Mouse (Mus musculus) midbrain, embryonic 16.5 days (tissue): Measurements from ENCODE around the gene Inpp5b. TPM values are rescaled to one million over a fixed set of nuclear protein-coding genes. Genes with fewer than 3 reads are reported as not detected.

ENCODE experiments used
- ATAC-seq: fragments of 200-750 bp; cut with Nextera tagmentation; 2 replicates; pipeline ENCODE4 v1.8.0; 2017; ENCODE audit warnings: moderate TSS enrichment
- H3K27ac ChIP-seq: fragments of 300-500 bp; sonication (generic); 2 replicates; pipeline ENCODE4 v1.5.1; 2014; ENCODE audit warnings: mild to moderate bottlenecking, low read length, mixed read lengths
- H3K27me3 ChIP-seq: fragments of 300-500 bp; sonication (generic); 2 replicates; pipeline ENCODE4 v1.6.1; 2014; ENCODE audit warnings: low read depth, low read length, mixed read lengths; ENCODE audit not compliant: control insufficient read depth, insufficient read depth
- H3K36me3 ChIP-seq: fragments of 300-500 bp; sonication (generic); 2 replicates; pipeline ENCODE4 v1.6.1; 2014; ENCODE audit warnings: mild to moderate bottlenecking, low read length, moderate library complexity, mixed read lengths; ENCODE audit not compliant: control insufficient read depth, insufficient read depth
- H3K4me1 ChIP-seq: fragments of 300-500 bp; sonication (generic); 2 replicates; pipeline ENCODE4 v1.6.1; 2014; ENCODE audit warnings: mild to moderate bottlenecking, low read length, mixed read lengths; ENCODE audit not compliant: control insufficient read depth, insufficient read depth
- H3K4me2 ChIP-seq: fragments of 300-500 bp; sonication (generic); 2 replicates; pipeline ENCODE4 v1.6.1; 2014; ENCODE audit warnings: mild to moderate bottlenecking, low read length, mixed read lengths
- H3K4me3 ChIP-seq: fragments of 300-500 bp; sonication (generic); 2 replicates; pipeline ENCODE4 v1.5.1; 2014; ENCODE audit warnings: low read depth, mild to moderate bottlenecking, low read length, moderate library complexity, mixed read lengths
- H3K9ac ChIP-seq: fragments of 300-500 bp; sonication (generic); 2 replicates; pipeline ENCODE4 v1.6.1; 2014; ENCODE audit warnings: low read depth, low read length, mixed read lengths
- H3K9me3 ChIP-seq: fragments of 300-500 bp; sonication (generic); replicated peaks from 2 replicates; pipeline ENCODE4 v1.6.1; 2014; ENCODE audit warnings: mild to moderate bottlenecking, low read length, mixed read lengths; ENCODE audit not compliant: control insufficient read depth, poor library complexity, severe bottlenecking
- WGBS: fragments of 180-500 bp; shearing (Covaris S2); extraction: QIAGEN DNeasy Blood & Tissue Kit; methylation state at CpG from one replicate; pipeline ENCODE4 v1.1.7; 2014; 5-methylcytosine and 5-hydroxymethylcytosine counted together
- polyA plus RNA-seq: library from polyadenylated mRNA; unstranded; fragments of >200 nt; fragmentation: Nextera tagmentation; extraction: Ambion mirVana; gene quantifications from 2 replicates; pipeline ENCODE4 v1.2.1, GENCODE M21; 2015

The Inpp5b gene
- polyA plus RNA-seq, 1 experiment from 2014 or later: 26.6 TPM

GRCm38 (mm10) chr4:124770624-124771023, 29.0 kb downstream of the Inpp5b start:
- WGBS: 83% methylated on average over 5 of the region's 5 CpGs
- Histone ChIP-seq H3K4me3 (no peak overlapping the region), H3K4me2 (no peak overlapping the region), H3K27ac (no peak overlapping the region), H3K9me3 (no peaks in the 10 kb centered on the region), H3K27me3 (no peaks in the 10 kb centered on the region), H3K9ac (no peak overlapping the region), H3K4me1 (no peaks in the 10 kb centered on the region), H3K36me3 (no peaks in the 10 kb centered on the region)
- no peak for ATAC-seq

- Histone ChIP-seq H3K27ac (no peak overlapping the region), H3K9ac (no peak overlapping the region), H3K4me2 (no peak overlapping the region), H3K9me3 (no peaks in the 10 kb centered on the region), H3K4me1 (no peaks in the 10 kb centered on the region), H3K27me3 (no peaks in the 10 kb centered on the region), H3K4me3 (no peak overlapping the region), H3K36me3 (no peaks in the 10 kb centered on the region)
- no peak for ATAC-seq
- 71% methylated on average over 4 of the region's 4 CpGs for WGBS
Measured at GRCm38 (mm10) chr4:124772125-124772524, 30.5 kb downstream of the Inpp5b start.

- Histone ChIP-seq H3K4me1 (no peaks in the 10 kb centered on the region), H3K27me3 (no peaks in the 10 kb centered on the region), H3K4me2 (no peak overlapping the region), H3K9me3 (no peaks in the 10 kb centered on the region), H3K9ac (no peak overlapping the region), H3K27ac (no peak overlapping the region), H3K36me3 (no peaks in the 10 kb centered on the region), H3K4me3 (no peak overlapping the region)
- WGBS: 94% methylated on average over 2 of the region's 2 CpGs
- no peak for ATAC-seq
Measured at GRCm38 (mm10) chr4:124773449-124773848, 31.8 kb downstream of the Inpp5b start.

GRCm38 (mm10) chr4:124773995-124774394, 32.3 kb downstream of the Inpp5b start:
- H3K4me2 ChIP-seq: no peak overlapping the region
- H3K9ac ChIP-seq: no peak overlapping the region
- no peaks in the 10 kb centered on the region for H3K9me3 ChIP-seq
- ATAC-seq: no peak
- no peak overlapping the region for H3K27ac ChIP-seq
- 96% methylated on average over 6 of the region's 6 CpGs for WGBS
- no peaks in the 10 kb centered on the region for H3K36me3 ChIP-seq
- no peaks in the 10 kb centered on the region for H3K27me3 ChIP-seq
- no peak overlapping the region for H3K4me3 ChIP-seq
- no peaks in the 10 kb centered on the region for H3K4me1 ChIP-seq

- Histone ChIP-seq H3K4me1 (no peaks in the 10 kb centered on the region), H3K4me2 (no peak overlapping the region), H3K36me3 (peaks cover under 1% of the 10 kb centered on the region; the same call in 1 of the 2 replicates), H3K9ac (no peak overlapping the region), H3K27ac (no peak overlapping the region), H3K4me3 (no peak overlapping the region), H3K27me3 (no peaks in the 10 kb centered on the region), H3K9me3 (no peaks in the 10 kb centered on the region)
- no peak for ATAC-seq
- 62% methylated on average over 2 of the region's 2 CpGs for WGBS
Measured at GRCm38 (mm10) chr4:124774429-124774828, 32.8 kb downstream of the Inpp5b start.

GRCm38 (mm10) chr4:124781361-124781760, 39.7 kb downstream of the Inpp5b start:
- H3K36me3 ChIP-seq: peaks cover 28% of the 10 kb centered on the region
- H3K4me3 ChIP-seq: no peak overlapping the region
- 79% methylated on average over 7 of the region's 7 CpGs for WGBS
- H3K4me2 ChIP-seq: no peak overlapping the region
- H3K27me3 ChIP-seq: no peaks in the 10 kb centered on the region
- no peak overlapping the region for H3K27ac ChIP-seq
- no peak for ATAC-seq
- no peaks in the 10 kb centered on the region for H3K9me3 ChIP-seq
- no peaks in the 10 kb centered on the region for H3K4me1 ChIP-seq
- H3K9ac ChIP-seq: no peak overlapping the region

GRCm38 (mm10) chr4:124782395-124782794, 40.7 kb downstream of the Inpp5b start:
- H3K27me3 ChIP-seq: no peaks in the 10 kb centered on the region
- WGBS: 97% methylated on average over 8 of the region's 8 CpGs
- H3K27ac ChIP-seq: no peak overlapping the region
- H3K4me3 ChIP-seq: no peak overlapping the region
- H3K9ac ChIP-seq: no peak overlapping the region
- H3K36me3 ChIP-seq: peaks cover 32% of the 10 kb centered on the region
- no peaks in the 10 kb centered on the region for H3K4me1 ChIP-seq
- H3K9me3 ChIP-seq: no peaks in the 10 kb centered on the region
- no peak for ATAC-seq
- no peak overlapping the region for H3K4me2 ChIP-seq

- Histone ChIP-seq H3K4me2 (no peak overlapping the region), H3K27me3 (no peaks in the 10 kb centered on the region), H3K9ac (no peak overlapping the region), H3K36me3 (peaks cover 40% of the 10 kb centered on the region), H3K4me3 (no peak overlapping the region), H3K9me3 (no peaks in the 10 kb centered on the region), H3K4me1 (no peaks in the 10 kb centered on the region), H3K27ac (no peak overlapping the region)
- WGBS: 88% methylated on average over 8 of the region's 8 CpGs
- ATAC-seq: no peak
Measured at GRCm38 (mm10) chr4:124783937-124784336, 42.3 kb downstream of the Inpp5b start.

GRCm38 (mm10) chr4:124790013-124790412, 48.4 kb downstream of the Inpp5b start:
- H3K4me3 ChIP-seq: no peak overlapping the region
- 90% methylated on average over 4 of the region's 4 CpGs for WGBS
- no peaks in the 10 kb centered on the region for H3K9me3 ChIP-seq
- no peak overlapping the region for H3K9ac ChIP-seq
- H3K36me3 ChIP-seq: peaks cover 37% of the 10 kb centered on the region
- H3K27me3 ChIP-seq: no peaks in the 10 kb centered on the region
- H3K4me1 ChIP-seq: no peaks in the 10 kb centered on the region
- no peak overlapping the region for H3K27ac ChIP-seq
- H3K4me2 ChIP-seq: no peak overlapping the region
- ATAC-seq: no peak

- Histone ChIP-seq H3K9me3 (no peaks in the 10 kb centered on the region), H3K4me1 (no peaks in the 10 kb centered on the region), H3K27me3 (no peaks in the 10 kb centered on the region), H3K9ac (no peak overlapping the region), H3K36me3 (peaks cover 40% of the 10 kb centered on the region), H3K4me2 (no peak overlapping the region), H3K27ac (no peak overlapping the region), H3K4me3 (no peak overlapping the region)
- WGBS: 92% methylated on average over 8 of the region's 8 CpGs
- no peak for ATAC-seq
Measured at GRCm38 (mm10) chr4:124792114-124792513, 50.5 kb downstream of the Inpp5b start.
